Mouse (Mus musculus) heart, postnatal 14 days (tissue): ENCODE measurements around the gene Capns1. TPM values are rescaled to one million over a fixed set of nuclear protein-coding genes. Genes with fewer than 3 reads are reported as not detected.
"Not testable (repeated sequence)": the region's sequence is repeated elsewhere in the genome, so short reads cannot be mapped to it uniquely, and the experiment has no call there.

Experiments
- DNase-seq, 2 experiments: peaks; one replicate each; pipeline ENCODE4 v3.0.0; 2021 to 2022
- intact Hi-C: fragments of 180-260 bp; cut with DNase I; formaldehyde crosslinking; loops from one replicate; pipeline ENCODE4 v1.15.1; 2025
- total RNA-seq, 2 experiments: library from RNA; stranded (reverse); gene quantifications; 2 replicates each; pipeline ENCODE4 v1.2.3; 2021

Capns1 gene
- total RNA-seq, 2 experiments from 2014 or later, result 285 to 301 TPM

- intact Hi-C loops, result loop anchor here (5.0 kb wide), 1 partner anchor 34 kb away; no protein-coding TSS in a partner anchor
- DNase-seq, result not testable (repeated sequence)
Observed at GRCm38 (mm10) chr7:30183189-30183588, 15.4 kb downstream of the Capns1 start.

- DNase-seq, result not testable (repeated sequence)
- intact Hi-C loops, result loop anchor here (1.0 to 5.0 kb wide), 2 partner anchors 22 to 35 kb away; no protein-coding TSS in a partner anchor
Observed at GRCm38 (mm10) chr7:30181929-30182328, 16.7 kb downstream of the Capns1 start.

GRCm38 (mm10) chr7:30181308-30181707 is 17.3 kb downstream of the Capns1 start:
- peak; percentile 73 to 83 for DNase-seq
- intact Hi-C loops, result loop anchor here (1.0 to 5.0 kb wide), 2 partner anchors 23 to 36 kb away; no protein-coding TSS in a partner anchor

- intact Hi-C loops, result no loop called here
Observed at GRCm38 (mm10) chr7:30178256-30178655, 20.4 kb downstream of the Capns1 start.

GRCm38 (mm10) chr7:30176474-30176873 is 22.1 kb downstream of the Capns1 start:
- intact Hi-C loops, result no loop called here
- no peak for DNase-seq

More at GRCm38 (mm10) chr7:30178256-30178655, 20.4 kb downstream of the Capns1 start:
- no peak for DNase-seq

GRCm38 (mm10) chr7:30170283-30170951 is 28.2 kb downstream of the Capns1 start:
- DNase-seq, result no peak
- intact Hi-C loops, result no loop called here

GRCm38 (mm10) chr7:30169583-30170282 is 28.9 kb downstream of the Capns1 start, which contains the start of gene Zfp146:
Gene Zfp146, minus strand, starts transcription at chr7:30169750.
- intact Hi-C loops, result loop anchor here (5.0 kb wide), 1 partner anchor 72 kb away; no protein-coding TSS in a partner anchor
- DNase-seq, result peak; percentile 86 to 92

- intact Hi-C loops, result loop anchor here (5.0 kb wide), 1 partner anchor 72 kb away; no protein-coding TSS in a partner anchor
- no peak for DNase-seq
Observed at GRCm38 (mm10) chr7:30168914-30169582, 29.6 kb downstream of the Capns1 start.

- intact Hi-C loops, result loop anchor here (5.0 kb wide), 1 partner anchor 67 kb away; no protein-coding TSS in a partner anchor
- no peak for DNase-seq
Observed at GRCm38 (mm10) chr7:30164745-30165144, 33.9 kb downstream of the Capns1 start.

GRCm38 (mm10) chr7:30163113-30163512 is 35.5 kb downstream of the Capns1 start:
- intact Hi-C loops, result no loop called here

GRCm38 (mm10) chr7:30155507-30155906 is 43.1 kb downstream of the Capns1 start:
- DNase-seq, result no peak
- intact Hi-C loops, result no loop called here

More at GRCm38 (mm10) chr7:30163113-30163512, 35.5 kb downstream of the Capns1 start:
- no peak for DNase-seq

- no peak for DNase-seq
- intact Hi-C loops, result loop anchor here (5.0 kb wide), 1 partner anchor 52 kb away; no protein-coding TSS in a partner anchor
Observed at GRCm38 (mm10) chr7:30154040-30154439, 44.6 kb downstream of the Capns1 start.

GRCm38 (mm10) chr7:30147011-30147410 is 51.6 kb downstream of the Capns1 start:
- intact Hi-C loops, result no loop called here
- DNase-seq, result no peak

- peak; percentile 65 to 72 for DNase-seq
- intact Hi-C loops, result no loop called here
Observed at GRCm38 (mm10) chr7:30143555-30144209, 54.9 kb downstream of the Capns1 start.

- no peak for DNase-seq
- intact Hi-C loops, result no loop called here
Observed at GRCm38 (mm10) chr7:30143170-30143554, 55.4 kb downstream of the Capns1 start.

Other genes with a start within 250 kb of the Capns1 start
- 1 to 10 TPM; 6.1 to 6.4 TPM for gene Zfp74, start 244.7 kb downstream of the Capns1 start, total RNA-seq
- gene Zfp568, start 214.9 kb downstream of the Capns1 start, total RNA-seq, result 10 to 100 TPM; 32.0 to 41.7 TPM
- gene Zfp14, start 147.4 kb downstream of the Capns1 start, total RNA-seq, result 1 to 10 TPM; 2.2 to 3.3 TPM
- 1 to 10 TPM; 2.0 to 2.1 TPM for gene Zfp82, start 125.9 kb downstream of the Capns1 start, total RNA-seq
- gene Gm26920, start 108.4 kb downstream of the Capns1 start, total RNA-seq, result not detected
- gene Zfp566, start 108.3 kb downstream of the Capns1 start, total RNA-seq, result 1 to 10 TPM; 1.5 to 1.8 TPM
- 10 to 100 TPM; 35.9 to 40.9 TPM for gene Zfp260, start 104.0 kb downstream of the Capns1 start, total RNA-seq
- gene Zfp382, start 76.9 kb downstream of the Capns1 start, total RNA-seq, result 1 to 10 TPM; 4.2 to 4.4 TPM
- gene Zfp146, start 29.1 kb downstream of the Capns1 start, total RNA-seq, result 10 to 100 TPM; 29.6 to 34.9 TPM
- gene Cox7a1, start 14.7 kb downstream of the Capns1 start, total RNA-seq, result 1,000 to 10,000 TPM; 1,873 to 1,882 TPM
- 10 to 100 TPM; 52.8 to 55.5 TPM for gene Polr2i, start 33.1 kb upstream of the Capns1 start, total RNA-seq
- gene Tbcb, start 33.5 kb upstream of the Capns1 start, total RNA-seq, result 10 to 100 TPM; 47.4 to 60.8 TPM
- not detected for gene Ovol3, start 36.9 kb upstream of the Capns1 start, total RNA-seq
- gene Thap8, start 81.3 kb upstream of the Capns1 start, total RNA-seq, result under 1 TPM; 0.22 to 0.43 TPM
- gene Wdr62, start 81.6 kb upstream of the Capns1 start, total RNA-seq, result 1 to 10 TPM; 2.7 to 2.9 TPM
- gene Clip3, start 92.9 kb upstream of the Capns1 start, total RNA-seq, result 10 to 100 TPM in 1 of 2 experiments, 1 to 10 TPM in 1; 7.0 to 14.1 TPM
- 10 to 100 TPM; 22.0 to 23.0 TPM for gene Alkbh6, start 109.9 kb upstream of the Capns1 start, total RNA-seq
- 1 to 10 TPM; 1.4 to 1.8 TPM for gene Syne4, start 116.0 kb upstream of the Capns1 start, total RNA-seq
- under 1 TPM; 0.85 to 0.88 TPM for gene E130208F15Rik, start 122.9 kb upstream of the Capns1 start, total RNA-seq
- 10 to 100 TPM; 12.1 to 12.8 TPM for gene Sdhaf1, start 125.1 kb upstream of the Capns1 start, total RNA-seq
- 1 to 10 TPM in 1 of 2 experiments, under 1 TPM in 1; 0.83 to 1.2 TPM for gene Lrfn3, start 164.0 kb upstream of the Capns1 start, total RNA-seq
- gene Tyrobp, start 214.9 kb upstream of the Capns1 start, total RNA-seq, result 10 to 100 TPM; 18.6 to 19.9 TPM
- 1 to 10 TPM; 1.2 to 1.3 TPM for gene Hcst, start 221.0 kb upstream of the Capns1 start, total RNA-seq
- gene Nfkbid, start 222.9 kb upstream of the Capns1 start, total RNA-seq, result under 1 TPM; 0.67 to 0.71 TPM
- gene Aplp1, start 246.7 kb upstream of the Capns1 start, total RNA-seq, result 1 to 10 TPM; 4.0 to 4.4 TPM